Mouse (Mus musculus): Measurements from ENCODE around the gene Mov10.

Gene Mov10

GRCm38 (mm10) chr3:104804312-104804711 lies 14.1 kb downstream of the Mov10 start:
- no peak for DNase-seq

- DNase-seq, result no peak
Observed at GRCm38 (mm10) chr3:104801481-104801880, 16.9 kb downstream of the Mov10 start.

- DNase-seq, result no peak
Observed at GRCm38 (mm10) chr3:104800681-104801080, 17.7 kb downstream of the Mov10 start.

GRCm38 (mm10) chr3:104796430-104797082 lies 21.8 kb downstream of the Mov10 start:
- DNase-seq, result no peak

GRCm38 (mm10) chr3:104795661-104796340 lies 22.6 kb downstream of the Mov10 start:
- DNase-seq, result no peak

GRCm38 (mm10) chr3:104794953-104795470 lies 23.4 kb downstream of the Mov10 start:
- DNase-seq, result no peak

GRCm38 (mm10) chr3:104793871-104794828 lies 24.2 kb downstream of the Mov10 start:
- peak; percentile 92 for DNase-seq

GRCm38 (mm10) chr3:104792360-104793270 lies 25.7 kb downstream of the Mov10 start:
- no peak for DNase-seq

- DNase-seq, result no peak
Observed at GRCm38 (mm10) chr3:104791671-104792070, 26.7 kb downstream of the Mov10 start.

- DNase-seq, result peak; percentile 34
Observed at GRCm38 (mm10) chr3:104791017-104791416, 27.3 kb downstream of the Mov10 start.

- peak; percentile 38 for DNase-seq
Observed at GRCm38 (mm10) chr3:104790401-104790937, 27.9 kb downstream of the Mov10 start.

- DNase-seq, result no peak
Observed at GRCm38 (mm10) chr3:104789822-104790221, 28.5 kb downstream of the Mov10 start.

- DNase-seq, result no peak
Observed at GRCm38 (mm10) chr3:104789312-104789605, 29.1 kb downstream of the Mov10 start.

- peak; percentile 66 for DNase-seq
Observed at GRCm38 (mm10) chr3:104788561-104789311, 29.6 kb downstream of the Mov10 start.

- no peak for DNase-seq
Observed at GRCm38 (mm10) chr3:104788075-104788474, 30.3 kb downstream of the Mov10 start, which contains the start of gene Rhoc. Gene Rhoc, plus strand, starts transcription at chr3:104788375.

- no peak for DNase-seq
Observed at GRCm38 (mm10) chr3:104785284-104785683, 33.1 kb downstream of the Mov10 start.

GRCm38 (mm10) chr3:104783971-104784500 lies 34.3 kb downstream of the Mov10 start:
- no peak for DNase-seq

- DNase-seq, result no peak
Observed at GRCm38 (mm10) chr3:104782061-104782681, 36.2 kb downstream of the Mov10 start.

GRCm38 (mm10) chr3:104781471-104781903 lies 36.9 kb downstream of the Mov10 start, which contains the start of gene Fam19a3:
Gene Fam19a3, minus strand, starts transcription at chr3:104781840.
- DNase-seq, result no peak

Measured in layer of hippocampus, adult 9-11 months (tissue).